Mouse (Mus musculus): ENCODE data around the gene Eipr1. TPM values are rescaled to one million over a fixed set of nuclear protein-coding genes. Genes with fewer than 3 reads are reported as not detected.
A peak's percentile ranks its signal among the peaks of the same experiment; 100 is the strongest.
"Not testable (repeated sequence)": the region's sequence is repeated elsewhere in the genome, so short reads cannot be mapped to it uniquely, and the experiment has no call there.

The Eipr1 gene
- total RNA-seq (2021), result 10 to 100 TPM; 51.7 to 53.0 TPM
- long read RNA-seq, experiment 1, full-length matches to known transcripts, result 56 of 62 reads
- long read RNA-seq, experiment 1, partial matches to known transcripts, result 1 of 62 reads
- long read RNA-seq, experiment 1, other reads (novel, unspliced or antisense), result 5 of 62 reads
- long read RNA-seq, experiment 2, full-length matches to known transcripts, result 66 of 80 reads
- long read RNA-seq, experiment 2, partial matches to known transcripts, result 9 of 80 reads
- long read RNA-seq, experiment 2, other reads (novel, unspliced or antisense), result 5 of 80 reads

DNA sequence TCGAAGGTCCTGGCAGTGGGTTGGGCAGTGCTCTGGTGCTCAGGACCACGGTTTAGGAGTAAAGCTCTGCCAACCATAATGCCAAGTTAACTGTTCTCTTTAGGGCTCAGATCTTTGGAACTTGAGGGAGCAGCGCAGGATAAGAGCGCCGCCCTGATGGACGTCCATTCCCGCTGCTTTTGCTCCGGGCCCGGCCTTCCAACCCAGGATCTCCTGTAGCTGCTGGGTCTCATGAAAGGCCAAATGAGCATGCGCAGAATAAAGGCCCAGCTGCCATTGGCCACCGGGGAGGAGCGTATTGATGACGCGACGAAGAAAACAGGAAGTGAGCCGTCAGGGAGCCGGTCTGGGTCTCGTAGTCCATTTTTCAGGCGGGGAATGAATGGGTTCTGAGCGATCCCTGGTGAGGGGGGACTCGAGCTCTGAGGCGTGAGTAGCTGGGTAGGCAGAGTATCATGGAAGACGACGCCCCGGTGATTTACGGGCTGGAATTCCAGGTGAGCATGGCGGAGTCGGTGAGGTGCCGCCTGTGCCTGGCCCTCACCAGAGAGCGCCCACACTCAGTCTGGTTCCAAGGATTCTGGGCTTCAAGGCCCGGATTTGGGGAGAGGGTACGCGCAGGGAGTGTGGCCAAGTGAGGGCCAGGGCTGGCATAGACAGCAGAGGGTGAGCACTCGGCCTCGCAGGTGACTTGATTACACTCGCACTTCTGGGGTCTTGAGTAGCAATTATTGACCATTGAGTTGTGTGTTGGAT is at the start of gene Eipr1:
Eipr1 (plus strand) TSS at position 296 of the 756 bp plus-strand sequence.
- DNase-seq (ENCODE audit: low spot score in 2 of 2), result peak; percentile 87 to 94
- H3K27ac ChIP-seq, result peak within 1 kb of the TSS; percentile 94
- no peak for TF ChIP-seq CTCF (conservative IDR thresholded peaks at IDR 0.05)
- peak within 1 kb of the TSS; percentile 98 for H3K4me3 ChIP-seq

DNA sequence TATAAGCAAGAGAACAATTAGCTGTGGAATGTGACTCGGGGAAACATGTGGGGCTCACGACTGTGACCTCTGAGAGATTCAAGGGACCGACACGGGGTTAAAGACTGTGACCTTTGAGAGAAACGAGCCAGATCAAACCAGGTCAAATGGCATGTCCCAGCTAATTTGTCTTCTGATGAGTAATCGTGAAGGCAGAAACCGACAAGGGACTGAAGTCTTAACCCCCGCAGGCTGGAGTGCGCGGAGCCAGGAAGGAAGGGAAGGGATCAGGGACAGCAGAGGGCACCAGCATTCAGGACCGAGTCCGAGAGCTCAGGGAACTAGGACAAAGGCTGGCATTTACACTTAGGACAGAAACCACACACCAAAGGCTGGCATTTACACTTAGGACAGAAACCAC is 47.2 kb upstream of the Eipr1 start:
- peak; percentile 39 for TF ChIP-seq CTCF (conservative IDR thresholded peaks at IDR 0.05)
- Histone ChIP-seq H3K4me3 (no peak overlapping the region), H3K27ac (peak overlapping the region; percentile 63)

DNA sequence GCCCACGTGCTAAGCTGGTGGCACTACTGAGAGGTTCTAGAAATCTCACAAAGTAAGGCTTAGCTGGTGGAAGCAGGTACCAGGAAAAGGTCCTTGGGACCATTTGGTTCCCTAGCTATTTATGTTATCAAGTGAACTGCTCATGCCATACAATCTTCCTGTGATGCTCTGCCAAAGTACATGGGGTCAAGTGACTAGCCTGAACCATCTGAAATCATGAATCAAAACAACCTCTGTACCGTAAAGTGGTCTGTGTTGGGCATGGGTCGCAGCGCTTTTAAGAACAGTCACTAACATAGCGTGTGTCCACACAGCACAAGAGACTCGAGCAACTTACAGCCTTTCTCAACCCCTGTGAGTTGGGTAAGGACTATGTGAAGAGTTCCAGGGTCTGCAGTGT is 46.4 kb upstream of the Eipr1 start:
- H3K27ac ChIP-seq, result peak overlapping the region; percentile 63
- no peak overlapping the region for H3K4me3 ChIP-seq
- TF ChIP-seq CTCF (conservative IDR thresholded peaks at IDR 0.05), result no peak
- no peak for DNase-seq (ENCODE audit: low spot score in 2 of 2)

More for the DNA sequence above, 47.2 kb upstream of the Eipr1 start:
- no peak for DNase-seq (ENCODE audit: low spot score in 2 of 2)

DNA sequence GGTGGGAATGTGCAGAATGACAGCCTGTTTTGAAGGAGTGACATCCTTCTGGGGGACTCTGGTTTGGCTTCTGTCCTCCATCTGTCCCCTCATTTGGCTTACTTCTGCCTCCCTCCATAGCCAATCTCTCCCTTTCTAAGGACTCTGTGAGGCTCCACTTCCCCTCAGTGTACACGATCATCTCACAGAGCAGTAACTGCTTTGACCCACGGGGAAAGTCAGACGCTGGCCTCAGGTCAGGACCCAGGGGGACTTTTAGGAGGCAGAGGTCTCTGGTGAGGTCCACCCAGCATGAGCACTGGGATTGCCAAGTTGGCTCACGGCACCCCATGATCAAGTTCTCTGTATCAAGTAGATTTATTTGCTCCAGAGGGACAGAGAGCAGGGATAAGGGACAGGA is 43.4 kb upstream of the Eipr1 start:
- no peak for DNase-seq (ENCODE audit: low spot score in 2 of 2)
- Histone ChIP-seq H3K27ac (no peak overlapping the region), H3K4me3 (no peak overlapping the region)
- no peak for TF ChIP-seq CTCF (conservative IDR thresholded peaks at IDR 0.05)

DNA sequence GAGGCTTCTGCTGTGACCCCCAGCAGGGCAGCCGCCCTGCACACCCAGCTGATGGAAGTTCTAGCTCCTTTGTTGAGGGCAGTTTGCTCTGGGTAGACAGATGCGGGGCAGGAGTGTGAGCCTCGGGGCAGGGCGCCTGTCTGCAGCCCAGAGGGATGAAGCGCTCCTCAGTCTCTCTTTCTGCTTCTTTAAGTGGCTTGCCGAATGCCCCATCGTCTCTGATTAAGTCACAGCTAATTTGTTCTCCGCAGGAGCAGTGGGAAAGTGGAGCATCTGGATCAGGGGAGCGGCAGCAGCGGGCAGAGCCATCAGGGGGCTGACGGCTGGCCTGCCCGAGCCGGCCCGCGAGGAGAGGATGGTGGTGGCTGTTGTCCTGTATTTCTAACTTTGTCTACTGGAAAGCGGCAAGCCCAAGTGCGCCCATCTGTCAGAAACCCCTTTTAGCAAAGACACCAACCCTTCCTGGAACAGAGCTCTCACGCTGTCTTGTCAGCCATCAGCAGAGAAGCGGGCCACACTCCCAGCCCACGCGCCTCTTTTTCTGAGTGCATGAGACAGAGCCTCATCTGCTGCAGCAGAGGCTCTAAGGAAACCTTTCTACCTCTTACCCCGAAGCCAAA is 40.9 kb upstream of the Eipr1 start:
- peak; percentile 58 to 69 for DNase-seq (ENCODE audit: low spot score in 2 of 2)
- no peak for TF ChIP-seq CTCF (conservative IDR thresholded peaks at IDR 0.05)
- Histone ChIP-seq H3K4me3 (no peak overlapping the region), H3K27ac (peak overlapping the region; percentile 76)

DNA sequence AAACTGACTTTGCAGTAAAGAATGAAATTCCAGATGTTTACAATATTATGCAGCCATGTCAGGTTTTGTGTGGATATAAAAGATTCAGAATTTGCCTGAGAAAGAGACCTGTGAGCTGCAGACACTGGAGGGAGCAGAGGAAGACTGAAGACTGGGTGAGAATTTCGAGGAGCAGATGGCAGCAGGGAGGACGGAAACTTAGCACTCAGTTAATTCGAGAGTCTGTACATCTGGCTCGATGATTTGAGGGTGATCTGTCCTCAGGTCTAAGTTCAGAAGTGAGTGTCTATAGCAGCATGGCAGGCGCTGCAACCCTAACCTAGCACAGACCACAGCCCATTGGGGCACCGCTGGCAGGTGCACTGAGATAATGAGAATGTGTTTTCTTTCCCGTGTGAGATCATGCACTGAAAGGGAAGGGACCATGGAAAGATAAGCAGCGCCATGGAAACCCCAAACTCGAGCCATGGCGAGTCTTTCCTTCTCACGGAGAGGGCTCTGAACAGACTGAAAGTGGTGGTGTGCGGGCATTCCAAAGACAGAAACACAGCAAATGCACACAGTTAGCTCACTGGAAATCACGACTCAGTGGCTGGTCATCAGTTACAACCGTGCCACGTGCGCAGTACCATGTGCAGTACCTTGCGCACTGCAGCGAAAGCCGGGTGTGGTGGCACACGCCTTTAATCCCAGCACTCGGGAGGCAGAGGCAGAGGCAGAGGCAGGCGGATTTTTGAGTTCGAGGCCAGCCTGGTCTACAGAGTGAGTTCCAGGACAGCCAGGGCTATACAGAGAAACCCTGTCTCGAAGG is 36.6 kb upstream of the Eipr1 start:
- DNase-seq (ENCODE audit: low spot score in 2 of 2), result no peak

DNA sequence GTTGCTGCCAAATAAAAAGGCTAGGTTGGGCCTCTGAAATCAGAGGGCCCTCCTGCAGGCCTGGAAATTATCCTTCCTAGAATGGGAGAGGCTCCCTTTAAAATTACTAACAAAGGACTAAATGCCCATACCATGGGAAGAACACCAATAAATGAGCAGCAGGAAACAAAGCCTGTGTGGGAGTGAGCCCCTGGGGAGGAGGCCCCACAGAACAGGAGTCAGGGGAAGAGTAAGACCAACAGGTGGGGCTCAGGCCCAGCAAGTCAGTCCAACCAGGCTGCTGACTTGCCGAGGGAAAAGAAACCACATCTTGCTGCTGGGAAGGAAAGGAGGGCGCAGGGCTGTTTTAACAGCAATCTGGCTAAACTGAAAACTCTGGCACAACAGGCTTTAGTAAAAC is 34.5 kb upstream of the Eipr1 start:
- TF ChIP-seq CTCF (conservative IDR thresholded peaks at IDR 0.05), result no peak
- no peak for DNase-seq (ENCODE audit: low spot score in 2 of 2)
- no peak overlapping the region for H3K4me3 ChIP-seq
- H3K27ac ChIP-seq, result no peak overlapping the region

More for the DNA sequence above, 36.6 kb upstream of the Eipr1 start:
- no peak overlapping the region for H3K4me3 ChIP-seq
- H3K27ac ChIP-seq, result no peak overlapping the region; the same call in 1 of the 2 replicates
- no peak for TF ChIP-seq CTCF (conservative IDR thresholded peaks at IDR 0.05)

DNA sequence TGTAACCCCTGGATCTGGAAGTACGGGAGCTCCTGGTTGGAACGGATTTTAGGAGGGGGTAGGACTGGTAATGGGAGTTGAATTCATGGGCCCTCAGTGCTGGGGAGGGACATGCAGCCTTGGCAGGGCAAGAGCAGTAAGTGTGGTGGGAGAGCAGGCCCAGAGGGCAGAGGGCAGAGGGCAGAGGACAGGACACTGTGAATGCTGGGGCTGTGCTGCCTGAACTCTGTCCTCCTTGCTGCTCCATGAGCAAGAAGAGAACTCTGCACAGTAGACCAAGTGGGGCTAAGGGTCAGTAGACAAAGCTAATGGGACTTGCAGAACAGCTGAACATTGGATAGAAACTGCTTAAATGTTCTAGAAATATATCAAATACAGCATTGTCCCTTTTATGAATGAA is 33.5 kb upstream of the Eipr1 start:
- no peak for DNase-seq (ENCODE audit: low spot score in 2 of 2)
- Histone ChIP-seq H3K27ac (no peak overlapping the region), H3K4me3 (no peak overlapping the region)
- TF ChIP-seq CTCF (conservative IDR thresholded peaks at IDR 0.05), result no peak

DNA sequence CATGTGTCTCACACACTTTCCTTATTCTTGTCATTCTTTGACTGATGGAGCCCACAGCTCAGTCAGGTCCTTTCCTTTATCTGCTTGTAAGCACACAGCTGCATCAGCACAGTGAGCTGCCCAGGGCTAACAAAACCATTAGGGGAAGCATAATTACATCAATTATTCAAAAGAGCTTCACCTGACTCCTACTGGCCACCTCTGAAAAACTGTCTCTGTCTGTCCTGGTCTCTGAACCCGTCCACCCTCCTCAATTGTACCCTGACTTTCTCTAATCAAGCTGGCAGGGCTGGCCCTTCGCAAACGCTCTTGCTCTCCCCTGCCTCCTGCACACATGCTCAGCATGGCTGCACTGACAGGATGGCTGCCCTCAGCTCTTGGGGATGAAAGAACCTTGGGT is 27.2 kb upstream of the Eipr1 start:
- Histone ChIP-seq H3K27ac (no peak overlapping the region), H3K4me3 (no peak overlapping the region)
- DNase-seq (ENCODE audit: low spot score in 2 of 2), result no peak
- no peak for TF ChIP-seq CTCF (conservative IDR thresholded peaks at IDR 0.05)

DNA sequence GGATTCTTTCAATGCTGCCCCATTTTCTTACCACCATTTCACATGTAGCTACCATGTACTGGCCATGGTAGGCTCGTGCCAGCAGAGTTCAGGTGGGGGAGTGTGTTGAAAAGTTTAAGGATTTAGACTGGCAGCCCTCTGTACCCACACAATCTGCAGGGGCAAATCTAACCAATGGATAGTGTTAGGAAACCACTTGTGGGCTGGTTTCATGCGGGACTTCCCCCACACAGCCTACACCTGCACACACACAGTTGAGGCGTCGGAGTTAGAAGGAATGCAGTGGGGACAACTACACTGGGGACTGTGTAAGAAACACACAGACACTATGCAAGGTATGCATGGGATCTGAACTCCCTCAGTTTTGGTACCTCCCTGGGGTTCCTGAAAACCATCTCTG is 25.4 kb upstream of the Eipr1 start:
- H3K27ac ChIP-seq, result no peak overlapping the region
- DNase-seq (ENCODE audit: low spot score in 2 of 2), result no peak
- TF ChIP-seq CTCF (conservative IDR thresholded peaks at IDR 0.05), result no peak
- no peak overlapping the region for H3K4me3 ChIP-seq

DNA sequence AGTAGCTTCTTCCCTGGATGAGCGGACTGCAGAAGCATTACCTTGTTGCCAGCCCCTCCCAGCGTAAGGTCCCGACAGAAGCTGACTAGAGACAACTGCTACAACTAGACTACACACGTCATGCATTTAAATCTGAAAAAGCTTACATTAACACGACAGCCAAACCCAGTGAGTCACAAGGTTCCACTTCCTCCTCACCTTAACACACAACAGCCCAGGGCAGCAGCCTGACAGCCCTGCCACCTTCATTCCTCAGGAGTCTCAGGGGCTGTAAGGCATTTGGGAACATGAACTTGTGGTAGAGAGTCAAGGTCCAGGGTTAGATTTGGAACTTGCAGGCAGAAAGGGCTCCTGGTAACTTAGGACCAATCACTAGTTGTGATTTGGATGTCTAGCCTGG is 24.5 kb upstream of the Eipr1 start:
- H3K4me3 ChIP-seq, result no peak overlapping the region
- H3K27ac ChIP-seq, result no peak overlapping the region
- no peak for DNase-seq (ENCODE audit: low spot score in 2 of 2)
- no peak for TF ChIP-seq CTCF (conservative IDR thresholded peaks at IDR 0.05)

DNA sequence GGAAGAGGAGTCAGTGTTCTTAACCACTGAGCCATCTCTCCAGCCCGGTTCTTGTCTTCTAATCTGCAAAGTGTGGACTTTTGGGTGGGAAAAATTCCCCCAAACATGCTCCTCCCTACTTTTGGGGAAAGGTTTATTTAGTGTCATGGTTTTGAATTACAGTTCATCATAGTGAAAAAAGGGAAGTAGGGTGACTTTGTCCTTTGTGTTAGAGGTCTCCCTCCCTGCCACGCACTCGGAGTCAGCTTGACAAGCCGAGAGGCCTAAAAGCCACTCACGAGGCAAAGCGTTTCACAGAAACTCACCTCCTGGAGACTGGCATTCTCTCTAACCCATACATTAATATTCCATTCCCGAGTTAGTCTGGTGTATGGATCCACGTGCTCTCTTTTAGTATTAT is 19.0 kb upstream of the Eipr1 start:
- TF ChIP-seq CTCF (conservative IDR thresholded peaks at IDR 0.05), result no peak
- Histone ChIP-seq H3K27ac (no peak overlapping the region), H3K4me3 (no peak overlapping the region)
- DNase-seq (ENCODE audit: low spot score in 2 of 2), result no peak

DNA sequence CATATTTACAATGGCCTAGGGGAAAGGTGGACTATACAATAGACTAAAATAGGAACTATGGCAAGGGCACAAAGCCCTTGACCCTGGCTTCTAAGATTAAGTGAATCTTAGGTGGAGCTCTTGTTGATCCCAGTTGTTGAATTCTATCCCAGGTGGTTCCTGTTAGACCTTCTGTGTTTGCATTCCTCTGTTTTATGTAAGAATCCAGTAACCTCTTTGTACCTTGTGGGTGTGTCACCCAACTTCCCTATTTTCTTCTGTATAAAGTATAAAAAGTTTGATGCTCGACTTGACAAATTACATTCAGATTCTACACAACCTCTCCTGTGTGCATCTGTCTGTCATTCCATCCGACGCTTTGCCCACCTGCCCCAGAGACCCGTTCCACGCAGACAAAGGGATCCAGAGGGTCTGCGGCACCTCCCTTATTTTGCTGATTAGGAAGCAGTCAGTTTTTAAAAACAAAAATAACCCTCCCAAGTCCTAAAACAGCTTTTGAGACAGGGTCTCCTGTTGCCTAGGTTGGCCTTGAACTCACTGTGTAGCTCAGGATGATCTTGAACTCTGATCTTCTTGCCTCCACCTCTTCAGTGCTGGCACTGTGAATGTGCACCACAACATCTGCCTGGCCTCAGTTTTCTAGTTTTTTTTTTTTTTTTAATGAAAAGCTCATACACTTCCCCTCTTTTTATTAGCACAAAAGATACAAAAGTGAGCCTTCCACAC is 17.9 kb upstream of the Eipr1 start:
- not testable (repeated sequence) for H3K27ac ChIP-seq; H3K4me3 ChIP-seq; DNase-seq (ENCODE audit: low spot score in 2 of 2)
